Mouse (Mus musculus): ENCODE data around the gene Ak8. TPM values are rescaled to one million over a fixed set of nuclear protein-coding genes. Genes with fewer than 3 reads are reported as not detected.

Ak8 gene
- total RNA-seq, 2 experiments from 2014 or later, result not detected

DNA sequence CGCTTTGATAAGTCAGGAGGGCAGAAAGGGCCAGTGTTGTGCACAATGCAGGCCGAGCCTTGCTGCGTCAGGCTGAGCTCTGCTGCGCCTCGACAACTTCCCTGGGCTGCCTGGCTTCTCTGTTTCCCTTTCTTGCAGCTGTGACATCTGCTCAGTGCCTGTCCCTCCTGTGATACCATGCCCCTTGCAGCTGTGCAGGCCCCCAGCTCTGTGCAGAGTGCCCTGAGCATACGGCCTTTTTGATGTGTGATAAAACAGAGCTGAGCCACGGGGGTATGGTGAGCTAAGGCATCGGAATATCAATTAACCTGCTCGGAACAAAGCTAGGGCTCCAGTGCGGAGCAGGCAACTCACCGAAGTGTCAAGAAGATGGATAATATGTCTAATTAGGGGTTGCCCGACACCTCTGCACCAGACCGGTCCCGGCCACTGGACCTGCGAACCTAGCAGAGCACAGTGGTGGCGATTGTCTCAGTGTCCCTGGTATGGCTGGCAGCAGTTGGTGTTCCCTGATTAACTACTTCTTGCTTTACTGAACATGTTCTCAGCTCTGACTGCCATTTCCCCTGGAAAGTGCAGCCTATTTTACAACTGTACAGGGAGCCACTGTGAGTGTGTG lies 27.9 kb downstream of the Ak8 start:
- DNase-seq (ENCODE audit: low spot score), result no peak
- intact Hi-C loops (cut with DNase I), result no loop called here

DNA sequence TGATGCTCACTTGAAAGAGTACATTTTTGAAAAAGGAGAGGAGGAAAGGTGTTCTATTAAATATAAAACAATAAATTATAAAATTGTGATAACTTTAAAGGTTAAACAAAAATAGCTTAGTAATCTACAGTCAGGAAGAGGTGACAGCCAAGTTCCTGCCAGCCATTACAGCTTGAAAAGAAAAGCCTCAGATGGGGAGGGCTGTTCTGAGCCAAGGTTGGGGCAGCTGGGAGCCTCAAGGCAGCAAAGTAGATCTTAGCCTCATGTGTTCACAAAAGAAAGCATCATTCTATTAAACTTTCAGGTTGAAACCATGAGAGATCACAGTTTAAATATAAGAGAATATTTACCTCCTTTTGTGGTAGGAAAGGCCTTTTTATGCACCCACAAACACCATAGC lies 30.7 kb downstream of the Ak8 start:
- intact Hi-C loops (cut with DNase I), result no loop called here
- DNase-seq (ENCODE audit: low spot score), result no peak

DNA sequence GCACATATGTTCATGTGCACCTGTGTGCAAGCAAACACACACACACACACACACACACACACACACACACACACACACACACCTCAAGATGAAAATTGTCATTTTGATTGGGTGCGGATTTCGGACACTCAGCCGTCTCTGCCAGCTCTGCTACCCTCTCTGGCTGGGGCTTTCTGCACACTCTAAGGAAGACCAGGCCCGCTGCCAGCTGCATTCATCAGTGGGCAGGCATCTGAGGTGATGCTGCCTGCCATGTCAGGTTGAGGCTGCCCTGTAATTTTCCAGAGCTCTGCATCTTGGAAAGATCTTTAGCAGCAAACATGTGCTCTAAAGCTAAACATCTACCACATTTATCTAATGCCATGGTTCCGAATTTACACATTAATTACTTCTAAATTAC lies 37.1 kb downstream of the Ak8 start:
- intact Hi-C loops (cut with DNase I), result no loop called here
- DNase-seq (ENCODE audit: low spot score), result no peak

DNA sequence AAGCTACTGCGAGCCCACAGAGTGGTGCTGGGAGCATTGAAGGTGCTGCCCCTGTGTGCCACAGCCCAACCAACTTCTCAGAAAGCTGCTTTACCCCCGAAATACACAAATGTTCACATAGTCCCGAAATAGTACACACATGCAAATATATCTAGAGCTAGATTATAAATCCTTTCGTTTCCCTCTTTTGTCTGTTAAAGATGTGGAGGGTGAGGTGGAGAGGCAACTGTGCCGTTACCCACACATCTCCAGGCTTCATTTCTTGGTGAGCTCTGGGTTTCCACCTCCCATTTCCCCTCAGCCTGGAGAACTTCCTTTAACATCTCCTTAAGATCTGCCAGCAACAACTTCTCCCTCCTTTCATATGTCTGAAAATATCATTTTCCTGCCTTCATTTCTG lies 40.2 kb downstream of the Ak8 start:
- no peak for DNase-seq (ENCODE audit: low spot score)
- intact Hi-C loops (cut with DNase I), result no loop called here

DNA sequence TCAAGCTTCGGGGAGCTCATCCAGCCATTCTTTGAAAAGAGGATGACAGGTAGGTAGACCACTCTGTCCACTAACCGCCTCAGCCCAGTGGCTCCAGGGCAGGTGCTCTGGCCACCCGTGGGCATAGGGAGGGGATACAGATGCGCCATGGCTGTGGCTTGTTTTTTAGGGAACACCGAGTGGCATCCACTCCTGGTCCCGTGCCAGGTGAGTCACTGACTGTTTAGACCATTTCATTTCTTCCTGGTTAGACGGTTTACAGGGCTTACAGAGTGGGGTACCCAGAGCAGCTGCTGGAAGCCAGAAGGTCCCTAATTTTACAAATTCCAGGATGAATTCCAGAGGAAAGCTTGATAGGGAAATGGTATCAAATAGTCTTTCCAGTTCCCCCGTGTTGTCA lies 42.7 kb downstream of the Ak8 start:
- DNase-seq (ENCODE audit: low spot score), result no peak
- intact Hi-C loops (cut with DNase I), result no loop called here

DNA sequence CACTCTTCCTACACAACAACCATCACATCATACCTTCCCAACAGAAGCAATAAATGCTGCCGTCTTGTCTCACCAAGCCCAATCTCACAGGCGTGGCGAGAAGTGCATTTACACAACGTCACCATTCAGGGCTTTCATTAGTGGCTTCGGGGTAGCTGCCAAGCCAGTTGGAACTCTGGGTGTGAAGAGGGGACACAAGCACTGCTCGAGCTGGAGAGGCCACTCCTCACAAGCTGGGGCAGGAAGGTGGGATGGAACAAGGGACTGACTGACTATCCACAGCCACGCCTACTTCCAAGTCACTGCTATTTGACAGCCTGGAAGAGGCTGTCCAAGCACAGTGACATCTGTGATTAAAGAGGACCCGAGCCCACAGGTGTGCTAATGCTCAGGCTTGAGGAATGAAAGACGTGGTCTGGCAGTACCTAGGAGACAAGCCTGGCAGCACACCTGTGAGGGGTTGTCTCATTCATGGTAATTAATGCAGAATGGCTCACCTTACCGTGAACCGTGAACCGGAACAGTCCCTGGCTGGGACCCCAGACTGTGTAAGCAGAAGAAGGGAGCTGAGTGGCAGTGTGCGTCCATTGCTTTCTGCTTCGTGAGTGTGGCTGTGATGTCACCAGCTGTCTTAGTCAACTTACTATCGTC lies 46.8 kb downstream of the Ak8 start:
- intact Hi-C loops (cut with DNase I), result no loop called here
- no peak for DNase-seq (ENCODE audit: low spot score)

DNA sequence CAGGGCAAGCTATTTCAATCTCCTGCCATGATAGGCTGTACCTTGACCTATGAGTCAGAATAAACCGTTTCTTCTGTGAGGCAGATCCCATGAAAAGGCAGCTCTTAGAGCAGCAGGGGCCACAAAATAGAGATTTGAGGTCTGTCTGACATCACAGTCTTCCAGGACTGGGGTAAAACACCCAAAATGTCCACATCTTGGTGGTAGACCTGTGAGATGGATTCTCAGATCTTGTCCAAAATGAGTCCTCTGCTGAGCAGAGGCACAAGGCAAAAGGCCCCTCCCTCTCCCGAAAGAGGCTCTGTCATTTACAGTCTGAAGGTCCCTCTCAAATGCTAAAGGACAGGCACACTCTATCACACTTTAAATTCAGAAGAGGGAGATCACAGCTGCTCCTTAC lies 47.7 kb downstream of the Ak8 start:
- DNase-seq (ENCODE audit: low spot score), result no peak
- intact Hi-C loops (cut with DNase I), result no loop called here

DNA sequence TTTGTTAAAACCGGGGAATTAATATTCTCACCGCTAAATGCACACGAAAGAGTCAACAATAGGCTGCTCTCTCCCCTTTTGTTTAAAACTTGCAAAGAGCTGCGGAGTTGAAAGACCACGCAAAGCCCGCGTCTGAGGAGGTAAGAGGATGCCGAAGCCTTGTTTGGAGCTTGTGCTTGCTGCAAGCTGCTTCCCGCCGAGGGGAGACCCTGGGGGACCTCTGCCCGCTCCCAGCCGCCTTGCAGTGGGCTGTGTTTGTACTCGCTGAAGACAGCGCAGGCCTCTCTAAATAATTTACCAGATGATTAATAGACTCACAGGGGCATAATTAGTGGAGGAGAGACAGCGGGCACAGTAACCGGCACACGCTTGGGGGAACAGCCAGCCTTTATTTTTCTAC lies 51.2 kb downstream of the Ak8 start:
- intact Hi-C loops (cut with DNase I), result loop anchor here (10.0 kb wide), 1 partner anchor 854 kb away; no protein-coding TSS in a partner anchor
- DNase-seq (ENCODE audit: low spot score), result no peak

DNA sequence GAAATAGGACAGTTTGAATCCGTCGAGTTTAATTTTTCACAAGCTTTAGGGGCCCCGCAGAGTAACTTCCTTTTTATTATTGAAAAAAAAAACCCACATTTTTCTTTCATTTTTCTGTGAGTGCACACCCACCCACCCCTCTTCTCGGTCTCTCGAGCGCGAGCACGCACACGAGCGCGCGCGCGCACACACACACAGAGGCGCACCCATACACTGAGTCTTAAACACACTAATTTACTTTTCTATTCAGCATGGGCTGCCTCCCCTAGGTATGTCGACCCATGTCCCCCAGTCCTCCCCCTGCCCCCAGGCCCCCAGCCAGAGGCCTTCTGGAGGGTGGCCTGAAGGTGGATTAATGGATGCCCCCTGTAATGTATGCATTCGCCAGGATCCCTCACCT lies 51.7 kb downstream of the Ak8 start:
- DNase-seq (ENCODE audit: low spot score), result no peak
- intact Hi-C loops (cut with DNase I), result loop anchor here (10.0 kb wide), 1 partner anchor 853 kb away; no protein-coding TSS in a partner anchor

DNA sequence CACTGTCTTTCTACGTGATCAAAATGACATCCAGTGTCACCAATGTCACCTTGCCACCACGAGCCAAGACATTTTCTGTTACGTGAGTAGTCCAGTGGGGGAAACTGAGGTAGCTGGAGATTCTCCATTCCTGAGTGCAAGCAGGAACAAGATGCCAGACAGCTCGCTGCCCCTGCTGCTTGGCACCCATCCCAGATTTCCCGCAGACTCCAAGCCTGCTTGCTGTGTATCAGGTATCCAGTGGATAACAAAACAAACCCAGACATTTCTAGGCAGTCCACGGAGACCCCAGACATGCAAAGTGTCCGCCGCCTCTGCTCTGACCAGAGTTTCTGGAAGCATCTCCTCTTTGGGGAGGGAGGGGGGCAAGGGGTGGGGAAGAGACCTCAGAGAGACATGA lies 52.4 kb downstream of the Ak8 start:
- intact Hi-C loops (cut with DNase I), result loop anchor here (10.0 kb wide), 1 partner anchor 852 kb away; no protein-coding TSS in a partner anchor
- no peak for DNase-seq (ENCODE audit: low spot score)

DNA sequence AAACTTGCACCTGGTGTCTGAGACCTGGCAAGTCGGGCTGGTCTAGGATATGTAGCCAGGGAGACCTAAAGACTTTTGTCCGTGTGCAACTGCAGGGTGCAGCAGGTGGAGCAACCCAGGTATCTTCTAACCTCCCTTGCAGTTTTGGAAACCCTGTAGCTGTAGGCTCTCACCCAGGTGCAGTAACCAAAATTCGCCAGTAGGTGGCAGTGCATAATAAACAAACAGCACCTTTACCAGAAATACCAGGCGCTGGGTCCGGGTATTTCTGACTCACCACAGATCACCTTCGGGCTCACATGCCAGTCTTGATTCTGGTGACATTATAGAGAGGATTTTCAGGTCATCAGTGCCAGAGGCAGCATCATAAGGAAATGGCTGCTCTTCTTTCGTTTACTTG lies 55.5 kb downstream of the Ak8 start:
- DNase-seq (ENCODE audit: low spot score), result peak; percentile 27
- intact Hi-C loops (cut with DNase I), result loop anchor here (1.0 to 10.0 kb wide), 4 partner anchors 87 to 849 kb away; partner anchors contain the start of genes Ddx31 and Gtf3c4

DNA sequence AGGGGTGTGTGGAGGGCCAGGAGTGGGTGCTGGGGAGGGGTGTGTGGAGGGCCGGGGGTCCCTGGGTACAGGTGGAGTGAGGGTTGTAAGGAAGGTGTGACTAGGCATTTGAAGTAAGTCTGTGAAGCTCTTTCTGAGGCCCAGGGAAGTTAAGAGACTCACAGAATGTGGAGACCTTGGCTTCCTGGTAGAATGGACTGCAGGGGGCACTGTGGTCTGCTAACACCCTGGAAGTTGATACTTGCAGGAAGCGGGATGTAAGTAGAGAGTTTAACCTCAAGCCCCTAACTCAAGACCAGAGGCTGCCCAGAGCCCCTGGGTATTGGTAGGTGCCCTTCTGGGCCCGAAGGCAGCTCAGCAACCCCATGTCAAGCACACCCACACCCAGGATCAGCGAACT lies 56.2 kb downstream of the Ak8 start:
- intact Hi-C loops (cut with DNase I), result loop anchor here (2.0 to 10.0 kb wide), 4 partner anchors 86 to 849 kb away; partner anchors contain the start of genes Ddx31 and Gtf3c4
- DNase-seq (ENCODE audit: low spot score), result no peak

DNA sequence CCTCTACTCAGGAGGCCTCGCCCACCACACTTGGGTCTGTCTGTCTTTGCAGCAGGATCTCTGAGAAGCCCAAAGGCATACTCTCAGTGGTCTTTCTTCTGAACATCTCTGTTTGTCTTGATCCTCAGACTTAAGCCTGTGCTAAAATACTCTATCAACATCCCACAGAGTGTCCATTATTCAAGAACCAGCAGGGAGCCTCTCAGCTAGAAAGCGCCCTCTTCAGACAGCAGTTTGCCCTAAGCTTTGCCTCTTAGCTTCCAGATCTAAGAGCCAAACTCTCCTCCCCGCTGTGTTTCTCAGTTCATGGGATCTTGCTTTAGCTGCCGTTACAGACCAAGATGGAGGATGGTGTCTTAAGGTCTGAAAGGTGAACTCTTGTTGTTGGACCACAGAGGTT lies 59.5 kb downstream of the Ak8 start:
- intact Hi-C loops (cut with DNase I), result loop anchor here (5.0 to 10.0 kb wide), 3 partner anchors 83 to 845 kb away; partner anchors contain the start of genes Ddx31 and Gtf3c4
- DNase-seq (ENCODE audit: low spot score), result no peak

DNA sequence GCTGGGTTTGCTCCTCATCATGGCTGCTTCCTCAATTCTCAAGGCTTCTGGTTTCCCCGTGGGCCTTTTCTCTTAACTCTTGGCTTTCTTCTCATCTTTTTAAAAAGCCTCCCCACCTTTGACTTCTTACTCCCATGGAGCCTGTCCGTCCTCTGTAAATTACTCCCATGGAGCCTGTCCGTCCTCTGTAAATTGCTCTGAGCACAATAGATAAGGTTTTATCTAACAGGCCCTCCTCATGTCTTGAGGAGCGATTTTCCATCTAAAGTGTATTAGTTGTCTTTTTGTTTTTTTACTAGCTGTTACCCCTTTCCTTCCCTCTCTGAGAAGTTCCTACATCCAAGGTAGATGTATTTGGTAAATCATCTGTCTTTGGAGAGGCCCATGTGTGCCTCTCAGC lies 66.6 kb downstream of the Ak8 start:
- intact Hi-C loops (cut with DNase I), result no loop called here
- no peak for DNase-seq (ENCODE audit: low spot score)

DNA sequence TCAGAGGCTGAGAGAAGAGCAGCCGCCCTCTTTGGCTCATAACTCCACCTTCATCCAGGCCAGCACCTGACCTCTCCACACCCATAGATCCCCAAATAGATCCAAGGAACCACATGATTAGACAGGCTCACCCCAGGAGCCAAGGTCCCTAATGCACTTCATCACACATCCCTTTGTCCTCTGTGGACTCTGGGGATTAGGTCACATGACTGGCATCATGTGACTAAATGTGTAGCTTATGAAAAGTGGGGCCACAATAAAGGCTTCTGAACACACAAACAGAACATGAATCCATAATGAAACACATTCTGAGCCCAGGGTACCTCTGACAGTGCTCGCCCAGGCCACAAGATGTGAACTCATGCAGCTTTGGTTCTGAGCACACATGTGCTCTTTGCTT lies 67.1 kb downstream of the Ak8 start:
- DNase-seq (ENCODE audit: low spot score), result no peak
- intact Hi-C loops (cut with DNase I), result no loop called here

DNA sequence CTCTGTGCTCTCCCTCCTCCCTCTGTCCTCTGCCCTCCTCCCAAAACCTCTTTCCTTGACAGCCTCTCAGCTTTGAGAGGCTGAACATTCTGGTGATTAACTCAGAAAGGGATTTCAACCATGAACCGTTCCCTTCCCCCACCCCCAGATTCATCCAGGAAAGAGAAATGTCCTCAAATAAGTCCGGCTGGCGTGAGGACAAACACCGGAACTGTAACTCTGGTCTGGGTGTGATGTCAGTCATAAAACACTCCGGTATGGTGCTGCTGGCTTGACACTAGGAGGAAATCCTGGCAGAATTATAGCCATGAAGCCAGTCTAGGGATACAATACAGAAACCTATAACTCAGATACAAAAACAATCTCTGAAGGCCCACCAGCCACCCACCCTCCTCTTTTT lies 70.7 kb downstream of the Ak8 start:
- no peak for DNase-seq (ENCODE audit: low spot score)
- intact Hi-C loops (cut with DNase I), result no loop called here

DNA sequence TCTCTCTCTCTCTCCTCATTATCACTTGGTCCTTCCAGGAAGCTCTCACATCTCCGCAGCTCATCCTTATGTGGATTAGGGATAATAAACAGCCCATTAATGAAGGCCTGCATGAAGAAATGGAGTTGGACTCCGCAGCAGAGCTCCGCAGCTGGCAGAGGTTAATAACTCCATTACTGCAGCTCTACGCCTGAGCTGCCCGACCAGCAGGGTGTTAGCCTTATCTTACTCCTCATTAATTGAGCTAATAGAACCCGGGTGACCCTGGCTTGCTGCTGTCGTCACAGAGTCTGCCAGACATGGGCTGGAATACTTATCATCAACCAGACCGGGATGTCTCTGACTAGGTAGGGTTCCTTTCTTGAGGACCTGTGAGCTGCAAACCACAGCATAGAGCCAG lies 74.1 kb downstream of the Ak8 start:
- no peak for DNase-seq (ENCODE audit: low spot score)
- intact Hi-C loops (cut with DNase I), result no loop called here

DNA sequence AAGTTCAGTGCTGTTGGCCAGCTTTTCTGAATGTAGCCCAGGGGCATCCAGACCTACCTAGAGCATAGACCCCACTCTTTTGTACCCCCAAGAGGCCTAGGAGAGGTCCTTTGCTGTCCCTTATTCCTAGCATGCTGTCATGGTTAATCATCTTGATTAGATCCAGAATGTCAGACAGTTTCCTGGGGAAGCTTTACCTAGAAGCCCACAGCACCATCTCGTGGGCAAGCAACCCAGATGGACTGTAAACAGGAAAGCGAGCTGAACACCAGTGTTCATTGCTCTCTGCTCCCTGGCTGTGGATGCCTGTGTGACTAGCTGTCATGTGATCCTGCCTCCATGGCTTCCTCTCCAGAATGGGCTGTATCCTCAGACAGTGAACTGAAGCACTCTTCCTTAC lies 76.8 kb downstream of the Ak8 start:
- no peak for DNase-seq (ENCODE audit: low spot score)
- intact Hi-C loops (cut with DNase I), result no loop called here

DNA sequence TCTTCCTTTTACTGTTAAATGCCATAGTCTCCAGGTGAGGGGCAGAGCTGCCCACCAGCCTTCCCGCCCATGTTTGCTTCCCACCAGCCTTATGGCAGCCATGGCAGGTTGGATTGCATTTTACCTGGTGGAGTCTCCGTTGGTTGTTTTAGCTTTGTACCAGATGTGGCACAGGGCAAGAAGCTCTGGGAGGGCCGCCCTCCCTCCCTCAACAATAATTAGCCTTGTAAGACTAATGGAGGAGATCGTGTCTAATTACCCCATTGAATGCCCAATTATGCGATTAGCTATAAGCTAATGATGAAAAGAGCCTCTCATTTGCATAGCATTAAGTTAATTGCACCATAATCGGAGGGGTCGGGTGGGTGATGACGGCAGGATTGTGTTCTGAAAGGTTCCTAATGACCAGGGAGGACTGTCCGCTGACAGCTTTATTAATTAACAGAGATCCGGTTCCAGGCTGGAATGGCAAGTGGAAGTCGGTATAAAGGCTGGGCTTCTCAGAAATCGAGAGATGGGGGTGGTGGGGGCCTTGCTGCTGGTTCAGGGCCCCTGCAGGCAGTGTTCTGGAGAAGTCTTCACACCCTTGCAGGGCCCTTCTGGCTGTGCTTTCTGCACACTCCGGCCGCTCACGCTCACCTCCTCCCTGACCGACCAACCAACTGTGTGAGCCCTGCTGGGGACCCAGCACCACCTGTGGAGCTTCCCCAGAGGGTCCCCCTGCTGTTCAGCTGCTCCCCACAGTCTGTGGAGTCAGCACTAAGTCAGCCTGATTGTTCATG lies 80.2 kb downstream of the Ak8 start:
- no peak for DNase-seq (ENCODE audit: low spot score)
- intact Hi-C loops (cut with DNase I), result no loop called here

DNA sequence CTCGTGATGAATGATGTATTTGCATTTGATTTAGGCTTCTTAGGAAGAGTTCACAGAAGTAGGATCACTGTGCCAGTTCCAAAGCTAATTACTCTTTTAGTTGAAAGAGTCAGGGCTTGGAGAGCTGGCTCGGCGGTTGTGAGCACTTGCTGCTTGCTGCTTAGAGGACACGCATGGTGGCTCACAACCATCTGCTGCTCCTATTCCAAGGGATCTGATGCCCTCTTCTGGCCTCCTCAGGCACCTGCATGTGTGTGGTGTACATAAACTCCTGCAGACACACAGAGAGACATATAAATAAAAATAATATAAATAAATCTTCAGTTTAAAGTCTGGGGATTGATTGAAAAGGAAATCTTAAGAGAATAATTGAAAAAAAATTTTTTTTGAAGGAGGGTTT lies 81.3 kb downstream of the Ak8 start:
- no peak for DNase-seq (ENCODE audit: low spot score)
- intact Hi-C loops (cut with DNase I), result no loop called here

Data from heart, postnatal 25 days (tissue).